Mouse (Mus musculus) erythroblast, embryonic 14.5 days (primary cell): Measurements from ENCODE around the gene Mapk3. TPM values are rescaled to one million over a fixed set of nuclear protein-coding genes. Genes with fewer than 3 reads are reported as not detected.

ENCODE experiments used
- H3K27me3 ChIP-seq: 2 replicates; pipeline ENCODE4 v1.6.1; 2012; ENCODE audit warnings: inconsistent platforms; ENCODE audit not compliant: control insufficient read depth
- H3K36me3 ChIP-seq: 2 replicates; pipeline ENCODE4 v1.6.1; 2012; ENCODE audit warnings: mild to moderate bottlenecking, inconsistent platforms; ENCODE audit not compliant: control insufficient read depth
- H3K4me1 ChIP-seq: 2 replicates; pipeline ENCODE4 v1.6.1; 2012; ENCODE audit warnings: inconsistent platforms; ENCODE audit not compliant: control insufficient read depth
- H3K4me3 ChIP-seq: replicated peaks from 2 replicates; pipeline ENCODE3; 2012; ENCODE audit warnings: moderate library complexity, mild to moderate bottlenecking, inconsistent platforms
- H3K9me3 ChIP-seq: 2 replicates; pipeline ENCODE4 v1.6.1; 2012; ENCODE audit warnings: low read length, inconsistent platforms, mixed read lengths; ENCODE audit not compliant: control insufficient read depth
- GATA1 ChIP-seq: IDR thresholded peaks from 2 replicates; pipeline ENCODE4 v1.6.1; 2012; ENCODE audit warnings: low read length, inconsistent platforms, mixed read lengths
- TAL1 ChIP-seq: IDR thresholded peaks from 3 replicates; pipeline ENCODE4 v1.6.1; 2012; ENCODE audit warnings: low read length, inconsistent platforms, mixed read lengths
- polyA plus RNA-seq: library from polyadenylated mRNA; stranded (reverse); fragments of >175 nt; gene quantifications from 2 replicates; pipeline ENCODE4 v1.2.3, GENCODE M21; 2012

Gene Mapk3
- polyA plus RNA-seq, 1 experiment: 16.3 TPM

GRCm38 (mm10) chr7:126789141-126789540 lies 29.7 kb downstream of the Mapk3 start:
- no peak overlapping the region for H3K4me3 ChIP-seq
- H3K27me3 ChIP-seq: no peaks in the 10 kb centered on the region
- peaks cover 68% of the 10 kb centered on the region for H3K36me3 ChIP-seq
- H3K9me3 ChIP-seq: no peaks in the 10 kb centered on the region
- no peak for TF ChIP-seq GATA1
- TF ChIP-seq TAL1: no peak
- peaks cover 36% of the 10 kb centered on the region for H3K4me1 ChIP-seq

GRCm38 (mm10) chr7:126791851-126792720 lies 32.7 kb downstream of the Mapk3 start, which contains the start of gene Ppp4c:
TSS of gene Ppp4c (minus strand) at chr7:126792496.
- peaks cover 67% of the 10 kb centered on the region for H3K36me3 ChIP-seq

GRCm38 (mm10) chr7:126792721-126793443 lies 33.5 kb downstream of the Mapk3 start:
- H3K9me3 ChIP-seq: no peaks in the 10 kb centered on the region
- no peaks in the 10 kb centered on the region for H3K27me3 ChIP-seq
- no peak for TF ChIP-seq GATA1
- no peak for TF ChIP-seq TAL1
- H3K36me3 ChIP-seq: peaks cover 64% of the 10 kb centered on the region
- H3K4me1 ChIP-seq: peaks cover 72% of the 10 kb centered on the region
- peak overlapping the region; percentile 85 for H3K4me3 ChIP-seq

More at GRCm38 (mm10) chr7:126791851-126792720, 32.7 kb downstream of the Mapk3 start, which contains the start of gene Ppp4c:
- Histone ChIP-seq H3K4me1 (peaks cover 64% of the 10 kb centered on the region), H3K27me3 (no peaks in the 10 kb centered on the region), H3K9me3 (no peaks in the 10 kb centered on the region), H3K4me3 (peak within 1 kb of the TSS; percentile 85)
- no peak for TF ChIP-seq GATA1
- TF ChIP-seq TAL1: no peak

- Histone ChIP-seq H3K4me3 (no peak overlapping the region), H3K36me3 (peaks cover 56% of the 10 kb centered on the region), H3K27me3 (no peaks in the 10 kb centered on the region), H3K9me3 (no peaks in the 10 kb centered on the region), H3K4me1 (peaks cover 80% of the 10 kb centered on the region)
- no peak for TF ChIP-seq GATA1
- TF ChIP-seq TAL1: no peak
Measured at GRCm38 (mm10) chr7:126793456-126794270, 34.3 kb downstream of the Mapk3 start.

- Histone ChIP-seq H3K36me3 (peaks cover 50% of the 10 kb centered on the region), H3K27me3 (no peaks in the 10 kb centered on the region), H3K4me1 (peaks cover 82% of the 10 kb centered on the region), H3K4me3 (no peak overlapping the region), H3K9me3 (no peaks in the 10 kb centered on the region)
- TF ChIP-seq GATA1 (no peak), TAL1 (no peak)
Measured at GRCm38 (mm10) chr7:126794271-126794605, 34.8 kb downstream of the Mapk3 start.

GRCm38 (mm10) chr7:126795387-126796317 lies 36.3 kb downstream of the Mapk3 start:
- H3K36me3 ChIP-seq: peaks cover 38% of the 10 kb centered on the region
- peaks cover 89% of the 10 kb centered on the region for H3K4me1 ChIP-seq
- no peaks in the 10 kb centered on the region for H3K9me3 ChIP-seq
- TF ChIP-seq GATA1: no peak
- TF ChIP-seq TAL1: no peak
- no peaks in the 10 kb centered on the region for H3K27me3 ChIP-seq
- H3K4me3 ChIP-seq: no peak overlapping the region

- no peaks in the 10 kb centered on the region for H3K27me3 ChIP-seq
- H3K4me1 ChIP-seq: peaks cover 86% of the 10 kb centered on the region
- peaks cover 33% of the 10 kb centered on the region for H3K36me3 ChIP-seq
- peak overlapping the region; percentile 90 for H3K4me3 ChIP-seq
- TF ChIP-seq TAL1: no peak
- TF ChIP-seq GATA1: no peak
- H3K9me3 ChIP-seq: no peaks in the 10 kb centered on the region
Measured at GRCm38 (mm10) chr7:126796350-126796932, 37.0 kb downstream of the Mapk3 start.
